ENCODE assay signal across 15 mouse cellular contexts in genomic region chr12:58639478-58639877, GRCm38 (mm10).
"Had no signal": no experiment of that assay in that cellular context is flagged by ENCODE, and none has a peak within 500 bp of the region (broad histone marks: within the 10 kb centered on the region; RNA-seq: fewer than 3 reads in every experiment).

No protein-coding gene starts in this region.

- DNase-seq: kidney, adult 18-20 months; kidney, adult 9 months; kidney, postnatal 14 days; kidney, postnatal 4 days; liver, postnatal 0 days; lung, embryonic 14.5 days; lung, postnatal 14 days; lung, postnatal 4 days; midbrain, embryonic 14.5 days; thymus, adult 18-20 months; thymus, postnatal 36 days had no signal

- ATAC-seq: liver, postnatal 0 days had no signal

- H3K9me3 ChIP-seq: limb, embryonic 15.5 days had no signal

- H3K4me2 ChIP-seq: limb, embryonic 15.5 days; liver, embryonic 11.5 days; lung, embryonic 14.5 days; midbrain, embryonic 11.5 days had no signal

- H3K36me3 ChIP-seq: limb, embryonic 15.5 days had no signal

- H3K4me3 ChIP-seq: limb, embryonic 15.5 days had no signal

- H3K27me3 ChIP-seq: limb, embryonic 15.5 days had no signal

- H3K9ac ChIP-seq: limb, embryonic 15.5 days; liver, embryonic 14.5 days; liver, postnatal 0 days; lung, embryonic 14.5 days had no signal

- H3K27ac ChIP-seq: limb, embryonic 15.5 days; liver, embryonic 14.5 days had no signal
